Mouse (Mus musculus): ENCODE results near the gene Asic1.

DNA sequence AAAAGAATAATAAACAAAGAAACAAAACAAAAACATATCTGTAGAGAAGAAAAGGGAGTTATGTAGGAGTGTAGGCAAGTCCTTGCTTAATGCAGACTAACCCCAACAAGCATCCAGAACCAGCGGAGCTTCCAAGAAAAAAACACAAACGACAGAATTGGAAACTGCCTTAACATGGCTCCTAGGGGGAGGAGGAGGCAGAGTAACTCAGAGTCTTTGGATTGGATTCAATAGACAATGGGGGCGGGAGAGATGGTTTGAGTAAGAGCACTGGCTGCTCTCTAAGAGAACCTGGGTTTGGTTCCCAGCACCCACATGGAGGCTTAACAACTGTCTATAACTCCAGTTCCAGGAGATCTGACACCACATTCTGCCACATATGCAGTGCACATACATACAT, 61.5 kb downstream of the Asic1 start:
- no peak for TF ChIP-seq CTCF (IDR thresholded peaks at IDR 0.05; ENCODE audit: low read depth)
- TF ChIP-seq EP300 (optimal IDR thresholded peaks at IDR 0.05) = no peak
